Mouse (Mus musculus): ENCODE measurements around the gene Fbp2. TPM values are rescaled to one million over a fixed set of nuclear protein-coding genes. Genes with fewer than 3 reads are reported as not detected.

Fbp2 gene
- not detected in 2 replicates for polyA plus RNA-seq (2011; ENCODE audit: insufficient read length, low read depth, missing spikeins)

DNA sequence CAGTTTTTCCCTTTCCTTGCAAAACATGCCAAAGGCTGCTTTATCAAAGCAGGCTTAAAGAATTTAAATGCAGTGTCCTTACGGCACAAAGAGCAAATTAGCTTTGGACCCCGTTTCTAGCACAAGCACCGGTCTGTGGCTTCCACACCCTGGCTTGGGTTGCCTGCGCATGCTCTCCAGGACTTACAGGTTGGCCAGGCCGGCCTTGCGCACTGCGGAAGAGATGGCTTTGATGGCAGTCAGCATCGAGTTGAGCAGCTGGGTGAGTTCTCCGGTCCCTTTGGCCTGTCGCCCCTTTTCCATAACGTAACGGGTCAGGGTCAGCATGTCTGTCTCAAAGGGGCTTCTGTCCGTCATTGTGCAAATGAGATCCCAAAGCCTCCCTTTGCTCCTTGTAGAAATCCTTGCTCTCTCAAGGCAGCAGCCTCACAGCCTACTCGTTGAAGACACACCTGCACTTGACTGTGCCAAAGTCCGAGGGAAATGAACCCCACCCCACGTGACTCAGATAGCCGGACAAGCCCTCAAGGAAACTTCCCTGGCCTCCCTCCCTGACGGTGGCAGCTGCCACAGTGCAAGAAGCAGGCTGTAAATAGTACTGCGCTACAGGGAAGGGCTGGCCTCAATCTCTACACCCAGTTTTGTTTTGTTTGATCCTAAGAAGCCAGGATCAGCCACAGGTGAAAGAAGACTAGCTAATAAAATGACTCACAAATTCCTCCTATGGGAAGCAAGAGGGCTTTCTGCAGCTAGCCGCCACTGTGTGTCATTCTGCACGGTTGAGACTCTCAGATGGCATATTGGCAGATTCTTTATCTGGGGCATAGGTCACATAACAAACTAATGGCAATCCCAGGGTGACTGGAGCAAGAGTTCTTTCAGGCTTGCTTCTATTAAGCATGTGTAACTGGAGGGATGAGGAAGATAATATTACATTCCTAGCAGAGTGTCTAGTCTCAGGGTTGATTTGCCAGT, at the start of gene Fbp2:
Gene Fbp2 (minus strand): TSS at position 482 of the 975 bp plus-strand sequence.
- no peak within 1 kb of the TSS for H3K27ac ChIP-seq (ENCODE audit: insufficient read depth, low read length)
- TF ChIP-seq POLR2A (IDR thresholded peaks at IDR 0.05; ENCODE audit: low read depth, low read length) (no peak), CTCF (IDR thresholded peaks at IDR 0.05; ENCODE audit: borderline replicate concordance, insufficient read depth, low read length) (no peak)
- H3K4me1 ChIP-seq (ENCODE audit: control insufficient read depth, insufficient read depth, low read length) = peaks cover 3% of the 10 kb centered on the region; the same call in 1 of the 2 replicates
- H3K4me3 ChIP-seq (ENCODE audit: insufficient read depth, low read length) = no peak within 1 kb of the TSS

DNA sequence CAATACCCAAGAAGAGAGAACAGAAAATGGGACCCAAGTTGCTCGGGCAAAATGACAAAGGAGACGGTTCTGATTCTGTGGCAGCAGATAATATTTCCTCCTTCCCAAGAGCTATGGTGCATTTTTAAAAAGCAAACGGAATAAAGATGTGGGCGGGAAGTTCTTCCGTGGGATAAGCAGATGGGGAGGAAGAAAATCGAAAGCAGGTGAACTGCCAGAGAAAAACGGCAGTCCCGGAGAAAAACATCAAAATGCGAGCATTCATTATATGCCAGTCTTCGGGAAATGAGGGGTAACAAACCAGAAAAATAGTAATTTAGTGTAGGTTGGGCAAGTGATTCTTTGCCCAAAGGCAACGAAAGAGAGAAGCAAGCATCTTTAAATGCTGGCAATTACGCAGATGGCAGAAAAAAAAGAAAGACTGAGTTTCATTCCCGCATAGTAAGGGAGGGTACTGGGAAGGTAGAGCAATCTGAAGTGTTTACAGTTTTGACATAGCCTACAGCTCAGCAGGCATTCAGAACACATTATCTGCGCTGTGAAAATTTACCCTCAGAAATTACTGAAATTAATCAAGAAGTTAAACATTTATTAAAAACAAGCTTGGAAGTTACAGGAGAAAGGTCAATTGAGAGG, 49.4 kb upstream of the Fbp2 start:
- Histone ChIP-seq H3K4me3 (ENCODE audit: insufficient read depth, low read length) (no peak overlapping the region), H3K4me1 (ENCODE audit: control insufficient read depth, insufficient read depth, low read length) (no peaks in the 10 kb centered on the region), H3K27ac (ENCODE audit: insufficient read depth, low read length) (no peak overlapping the region)
- no peak for TF ChIP-seq POLR2A (IDR thresholded peaks at IDR 0.05; ENCODE audit: low read depth, low read length)
- no peak for TF ChIP-seq CTCF (IDR thresholded peaks at IDR 0.05; ENCODE audit: borderline replicate concordance, insufficient read depth, low read length)

DNA sequence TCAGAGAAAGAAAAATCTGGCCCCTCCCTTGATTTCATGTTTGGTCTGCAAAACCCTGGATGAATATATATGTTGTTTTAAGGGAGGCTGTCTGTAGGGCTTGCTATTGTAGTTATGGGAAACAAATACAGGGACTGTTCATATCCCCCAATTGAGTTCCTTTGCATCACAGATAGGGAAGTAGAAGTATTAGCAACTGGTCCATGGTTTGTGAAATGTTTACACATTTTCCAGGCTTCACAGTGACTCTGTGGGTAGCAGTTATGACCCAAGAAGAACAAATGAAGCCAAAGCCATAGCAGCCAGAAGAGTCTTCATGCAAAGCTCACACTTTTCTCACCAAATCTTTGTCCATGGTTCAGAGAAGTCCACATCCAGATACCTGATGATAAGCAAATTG, 42.9 kb upstream of the Fbp2 start:
- no peak overlapping the region for H3K4me3 ChIP-seq (ENCODE audit: insufficient read depth, low read length)
- H3K4me1 ChIP-seq (ENCODE audit: control insufficient read depth, insufficient read depth, low read length) = no peaks in the 10 kb centered on the region
- TF ChIP-seq CTCF (IDR thresholded peaks at IDR 0.05; ENCODE audit: borderline replicate concordance, insufficient read depth, low read length) = no peak
- TF ChIP-seq POLR2A (IDR thresholded peaks at IDR 0.05; ENCODE audit: low read depth, low read length) = no peak
- no peak overlapping the region for H3K27ac ChIP-seq (ENCODE audit: insufficient read depth, low read length)

DNA sequence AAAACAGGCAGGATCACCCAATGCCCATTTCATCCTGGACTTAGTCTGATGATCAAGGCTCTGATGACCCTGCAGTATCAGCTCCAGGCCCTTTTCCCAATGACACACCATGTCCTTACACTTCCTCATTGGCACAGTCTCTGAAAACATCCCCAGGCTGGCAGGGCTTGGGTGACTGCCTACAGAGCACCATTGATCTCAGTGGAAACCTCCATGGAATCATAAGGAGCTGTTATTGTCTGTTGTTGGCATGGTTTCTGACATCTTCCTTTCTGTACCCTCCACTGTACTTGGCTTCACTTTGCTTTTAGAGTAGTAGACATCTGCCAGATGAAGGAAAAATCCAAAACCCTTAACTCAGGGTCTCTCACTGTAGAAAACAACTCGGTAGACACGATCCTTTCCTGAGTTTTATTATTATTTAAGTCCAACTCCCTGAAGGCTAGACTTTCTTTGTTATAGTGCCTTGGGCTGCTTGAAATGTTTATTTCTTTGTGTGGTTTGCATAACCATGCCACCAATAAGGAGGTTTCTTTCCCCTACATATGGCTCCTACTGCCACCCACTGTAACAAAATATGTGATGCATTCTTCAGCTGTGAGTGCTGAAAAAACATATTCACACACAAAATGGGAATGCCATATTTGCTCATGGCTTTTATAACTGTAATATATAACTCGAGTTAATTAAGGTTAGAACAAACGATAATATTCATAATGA, 39.9 kb upstream of the Fbp2 start:
- no peak for TF ChIP-seq POLR2A (IDR thresholded peaks at IDR 0.05; ENCODE audit: low read depth, low read length)
- no peak for TF ChIP-seq CTCF (IDR thresholded peaks at IDR 0.05; ENCODE audit: borderline replicate concordance, insufficient read depth, low read length)
- no peaks in the 10 kb centered on the region for H3K4me1 ChIP-seq (ENCODE audit: control insufficient read depth, insufficient read depth, low read length)
- H3K27ac ChIP-seq (ENCODE audit: insufficient read depth, low read length) = no peak overlapping the region
- no peak overlapping the region for H3K4me3 ChIP-seq (ENCODE audit: insufficient read depth, low read length)

DNA sequence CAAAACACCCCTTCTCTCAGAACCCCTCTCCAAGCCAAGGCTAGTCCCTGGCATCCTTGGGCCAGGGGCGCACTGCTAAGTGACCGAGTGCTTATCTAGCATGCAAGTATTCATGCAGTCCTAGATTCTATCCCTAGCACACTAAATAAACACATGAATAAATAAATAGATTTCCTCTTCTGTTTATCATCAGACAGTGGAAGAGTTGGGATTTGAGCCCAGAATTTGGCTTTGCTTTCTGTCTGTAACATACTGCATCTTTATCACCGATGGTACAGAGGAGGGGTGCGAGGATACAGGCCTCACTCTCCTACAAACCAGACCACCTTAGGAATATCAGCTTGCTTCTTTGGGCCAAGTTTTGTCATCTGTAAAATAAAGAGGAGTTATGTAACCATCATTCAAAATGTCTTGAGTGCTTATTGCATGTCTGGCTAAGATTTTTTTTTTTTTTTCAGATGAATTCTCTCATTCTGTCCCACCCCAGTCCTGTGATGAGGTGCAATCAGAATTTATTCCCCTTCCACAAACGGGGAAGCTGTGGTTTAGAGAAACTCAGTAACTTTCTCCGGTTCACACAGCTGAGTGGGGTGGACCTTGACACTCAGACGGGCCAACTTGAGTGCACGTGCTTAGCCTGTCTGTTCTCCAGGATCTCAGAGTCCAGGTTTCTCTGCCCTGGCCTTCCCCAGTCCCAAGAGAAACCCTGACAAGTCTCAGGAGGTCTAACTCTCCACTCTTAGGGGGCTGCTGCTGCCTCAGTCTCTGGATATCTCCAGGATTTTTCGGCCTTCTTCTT, 35.0 kb upstream of the Fbp2 start:
- H3K4me3 ChIP-seq (ENCODE audit: insufficient read depth, low read length) = no peak overlapping the region
- no peak for TF ChIP-seq CTCF (IDR thresholded peaks at IDR 0.05; ENCODE audit: borderline replicate concordance, insufficient read depth, low read length)
- no peak for TF ChIP-seq POLR2A (IDR thresholded peaks at IDR 0.05; ENCODE audit: low read depth, low read length)
- H3K4me1 ChIP-seq (ENCODE audit: control insufficient read depth, insufficient read depth, low read length) = no peaks in the 10 kb centered on the region
- no peak overlapping the region for H3K27ac ChIP-seq (ENCODE audit: insufficient read depth, low read length)

DNA sequence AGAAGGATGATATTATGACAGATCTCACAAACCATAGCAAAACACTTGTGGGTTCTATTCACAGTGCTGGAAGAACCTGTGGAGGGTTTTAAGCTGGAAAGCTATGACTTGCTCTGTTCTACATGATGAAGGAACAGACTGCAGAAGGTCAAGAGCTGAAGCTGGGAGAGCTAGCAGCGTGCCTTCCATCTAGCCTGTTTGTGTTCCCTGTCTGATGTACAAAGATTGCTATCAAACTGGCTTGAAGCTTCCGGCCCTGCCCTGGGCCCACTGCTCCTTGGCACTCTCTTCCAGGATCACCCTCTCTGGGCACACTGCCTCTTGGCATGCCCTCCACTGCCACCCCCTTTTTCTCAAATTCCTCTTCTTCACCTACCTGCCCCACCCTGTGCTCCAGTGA, 31.1 kb upstream of the Fbp2 start:
- H3K4me3 ChIP-seq (ENCODE audit: insufficient read depth, low read length) = no peak overlapping the region
- no peak for TF ChIP-seq POLR2A (IDR thresholded peaks at IDR 0.05; ENCODE audit: low read depth, low read length)
- TF ChIP-seq CTCF (IDR thresholded peaks at IDR 0.05; ENCODE audit: borderline replicate concordance, insufficient read depth, low read length) = no peak
- H3K27ac ChIP-seq (ENCODE audit: insufficient read depth, low read length) = no peak overlapping the region

DNA sequence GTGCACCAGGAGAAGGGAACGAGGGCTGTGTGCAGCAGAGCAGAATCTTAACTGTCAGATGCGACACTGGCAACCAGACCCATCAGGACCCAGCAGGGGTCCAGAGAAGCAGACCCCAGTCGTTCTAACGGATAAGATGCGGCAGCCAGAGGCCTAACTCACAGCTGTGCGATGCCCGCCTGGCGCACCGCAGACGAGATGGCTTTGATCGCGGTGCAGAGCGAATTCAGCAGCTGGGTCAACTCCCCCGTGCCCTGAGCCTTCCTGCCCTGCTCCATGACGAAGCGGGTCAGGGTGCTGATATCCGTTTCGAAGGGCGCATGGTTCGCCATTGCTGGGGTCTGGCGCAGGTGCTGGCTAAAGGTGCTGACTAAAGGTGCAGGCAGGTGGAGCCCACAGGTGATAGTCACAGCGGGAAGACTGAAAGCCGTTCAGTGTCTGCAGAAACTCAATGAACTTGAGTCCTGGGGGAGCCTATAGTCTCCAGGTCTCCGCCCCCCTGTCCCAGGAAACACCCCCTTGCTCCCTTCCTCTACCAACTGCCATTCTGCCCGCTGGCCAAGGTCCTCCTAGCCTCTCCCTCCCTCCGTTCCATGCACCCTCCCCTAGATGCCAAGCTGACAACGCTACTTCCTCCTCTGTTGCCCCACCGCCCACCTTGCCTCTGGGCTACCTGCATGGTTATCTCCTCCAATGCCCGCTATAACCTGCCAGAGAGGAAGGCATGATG, 29.7 kb upstream of the Fbp2 start, which contains the start of gene Fbp1:
Gene Fbp1 (minus strand): TSS at position 571 of the 730 bp plus-strand sequence.
- no peak within 1 kb of the TSS for H3K4me3 ChIP-seq (ENCODE audit: insufficient read depth, low read length)
- H3K27ac ChIP-seq (ENCODE audit: insufficient read depth, low read length) = no peak within 1 kb of the TSS
- no peak for TF ChIP-seq CTCF (IDR thresholded peaks at IDR 0.05; ENCODE audit: borderline replicate concordance, insufficient read depth, low read length)
- no peak for TF ChIP-seq POLR2A (IDR thresholded peaks at IDR 0.05; ENCODE audit: low read depth, low read length)
- no peaks in the 10 kb centered on the region for H3K4me1 ChIP-seq (ENCODE audit: control insufficient read depth, insufficient read depth, low read length)

More for the DNA sequence above, 31.1 kb upstream of the Fbp2 start:
- H3K4me1 ChIP-seq (ENCODE audit: control insufficient read depth, insufficient read depth, low read length) = no peaks in the 10 kb centered on the region

DNA sequence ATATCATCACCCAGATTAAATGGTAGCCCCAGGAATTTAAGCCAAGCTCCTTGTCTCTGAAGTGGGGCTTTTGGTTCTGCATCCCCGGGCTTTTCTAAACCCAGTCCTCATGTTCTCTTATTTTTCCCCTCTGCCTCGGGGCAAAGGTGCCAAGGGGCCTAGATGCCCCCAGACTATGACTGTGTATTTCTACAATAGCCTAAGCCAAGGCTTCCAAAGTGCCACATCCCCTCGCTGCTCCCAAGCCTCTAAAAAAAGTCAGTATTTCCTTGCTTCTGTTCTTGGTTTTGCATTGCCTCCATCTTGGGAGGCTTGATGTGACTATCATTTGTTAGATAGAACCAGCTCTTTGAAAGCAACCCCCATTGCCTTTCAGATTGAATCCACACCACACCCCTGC, 26.3 kb upstream of the Fbp2 start:
- no peak overlapping the region for H3K27ac ChIP-seq (ENCODE audit: insufficient read depth, low read length)
- no peak overlapping the region for H3K4me3 ChIP-seq (ENCODE audit: insufficient read depth, low read length)
- TF ChIP-seq POLR2A (IDR thresholded peaks at IDR 0.05; ENCODE audit: low read depth, low read length) (no peak), CTCF (IDR thresholded peaks at IDR 0.05; ENCODE audit: borderline replicate concordance, insufficient read depth, low read length) (no peak)
- no peaks in the 10 kb centered on the region for H3K4me1 ChIP-seq (ENCODE audit: control insufficient read depth, insufficient read depth, low read length)

Measured in embryonic fibroblast, embryonic 13.5 days (primary cell).